Mouse (Mus musculus) gastrocnemius, adult 18-20 months (tissue): ENCODE results near the gene Capg. TPM values are rescaled to one million over a fixed set of nuclear protein-coding genes. Genes with fewer than 3 reads are reported as not detected.

Source experiments
- DNase-seq: peaks from one replicate; pipeline ENCODE4 v3.0.0; 2021; ENCODE audit warnings: low spot score
- total RNA-seq, 2 experiments: library from RNA; stranded (reverse); gene quantifications; 2 replicates each; pipeline ENCODE4 v1.2.3; 2021

Capg gene
- total RNA-seq, 2 experiments from 2014 or later: 9.2 to 14.3 TPM

- DNase-seq: peak; percentile 92
Measured at GRCm38 (mm10) chr6:72566044-72566443, 21.9 kb downstream of the Capg start.

GRCm38 (mm10) chr6:72567508-72567907 lies 23.3 kb downstream of the Capg start:
- DNase-seq: no peak

GRCm38 (mm10) chr6:72568736-72569135 lies 24.5 kb downstream of the Capg start:
- no peak for DNase-seq

- DNase-seq: peak; percentile 54
Measured at GRCm38 (mm10) chr6:72570644-72571397, 26.6 kb downstream of the Capg start.

GRCm38 (mm10) chr6:72571826-72572225 lies 27.6 kb downstream of the Capg start:
- DNase-seq: no peak

GRCm38 (mm10) chr6:72576041-72576440 lies 31.9 kb downstream of the Capg start:
- DNase-seq: no peak

GRCm38 (mm10) chr6:72581625-72582382 lies 37.6 kb downstream of the Capg start:
- peak; percentile 43 for DNase-seq

- no peak for DNase-seq
Measured at GRCm38 (mm10) chr6:72583211-72583839, 39.1 kb downstream of the Capg start.

GRCm38 (mm10) chr6:72584154-72584553 lies 40.0 kb downstream of the Capg start:
- DNase-seq: no peak

GRCm38 (mm10) chr6:72586701-72587100 lies 42.5 kb downstream of the Capg start:
- no peak for DNase-seq

- DNase-seq: no peak
Measured at GRCm38 (mm10) chr6:72588307-72588706, 44.1 kb downstream of the Capg start.

- DNase-seq: no peak
Measured at GRCm38 (mm10) chr6:72590111-72590510, 45.9 kb downstream of the Capg start.

- peak; percentile 82 for DNase-seq
Measured at GRCm38 (mm10) chr6:72593011-72593803, 49.0 kb downstream of the Capg start.

- no peak for DNase-seq
Measured at GRCm38 (mm10) chr6:72593914-72594313, 49.7 kb downstream of the Capg start.

GRCm38 (mm10) chr6:72597083-72597874 lies 53.1 kb downstream of the Capg start:
- no peak for DNase-seq

- peak; percentile 98 for DNase-seq
Measured at GRCm38 (mm10) chr6:72597956-72598753, 54.0 kb downstream of the Capg start, which contains the start of the genes Elmod3 and Retsat. Gene Elmod3 (minus strand): TSS chr6:72598413. Gene Retsat (plus strand): TSS chr6:72598475.

GRCm38 (mm10) chr6:72598791-72599557 lies 54.8 kb downstream of the Capg start:
- peak; percentile 50 for DNase-seq

GRCm38 (mm10) chr6:72600216-72600615 lies 56.0 kb downstream of the Capg start:
- DNase-seq: no peak

- DNase-seq: no peak
Measured at GRCm38 (mm10) chr6:72600771-72601170, 56.6 kb downstream of the Capg start.
